Mouse (Mus musculus): ENCODE results near the gene Gm49711. TPM values are rescaled to one million over a fixed set of nuclear protein-coding genes. Genes with fewer than 3 reads are reported as not detected.
A peak's percentile ranks its signal among the peaks of the same experiment; 100 is the strongest.

Gene Gm49711
- 0.12 TPM in 1 of 2 replicates, not detected in the other for polyA plus RNA-seq (2012; rRNA removed)

DNA sequence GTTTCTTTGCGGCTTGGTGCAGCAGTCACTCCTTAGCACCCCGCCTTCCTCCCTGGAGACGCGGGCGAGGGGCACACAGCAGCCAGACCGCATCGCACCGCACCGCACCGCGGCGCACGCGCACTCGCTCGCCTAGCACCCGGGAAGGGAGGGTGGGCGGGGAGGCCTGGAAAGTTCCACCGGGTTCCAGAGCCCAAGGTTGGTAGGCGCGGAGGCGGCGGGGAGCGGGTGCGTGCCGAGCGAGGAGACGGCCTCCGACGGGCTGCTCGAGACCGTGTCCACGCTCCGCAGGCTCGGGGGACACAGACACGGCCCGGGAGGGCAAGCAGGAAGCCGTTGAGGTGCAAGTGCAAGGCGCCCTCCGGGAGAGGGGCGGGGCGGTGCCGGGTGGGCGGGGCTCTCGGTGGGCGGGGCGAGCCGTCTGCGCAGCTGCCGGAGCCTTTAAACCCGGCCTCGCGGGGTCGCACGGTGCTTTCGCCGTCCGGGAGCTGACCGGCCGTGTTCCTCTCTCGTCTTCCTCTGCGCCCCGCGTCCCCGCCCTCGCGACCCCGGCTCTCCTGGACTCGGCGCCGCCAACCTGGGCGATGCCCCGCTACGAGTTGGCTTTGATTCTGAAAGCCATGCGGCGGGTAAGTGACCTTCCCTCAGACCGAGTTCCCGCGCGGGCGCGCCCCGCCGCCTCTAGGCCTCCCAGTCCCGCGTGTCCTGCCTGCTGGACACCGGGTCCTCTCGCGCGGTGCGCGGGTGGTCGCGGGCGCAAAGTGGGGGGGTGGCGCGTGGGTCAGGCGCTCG is at the start of gene Gm49711, which contains the start of the genes Mrps6 and Slc5a3:
Gm49711 (plus strand) TSS at position 465 of the 792 bp plus-strand sequence.
Mrps6 (plus strand) TSS at position 419 of the 792 bp plus-strand sequence.
Slc5a3 (plus strand) TSS at position 471 of the 792 bp plus-strand sequence.
- TF ChIP-seq POLR2A (IDR thresholded peaks at IDR 0.05; ENCODE audit: low read depth, low read length), result peak; percentile 90
- no peak for TF ChIP-seq CTCF (IDR thresholded peaks at IDR 0.05; ENCODE audit: extremely low read depth, insufficient read depth, insufficient read length, insufficient replicate concordance)
- Histone ChIP-seq H3K27me3 (ENCODE audit: control insufficient read depth, insufficient read depth, low read length) (no peaks in the 10 kb centered on the region), H3K27ac (ENCODE audit: insufficient read depth, low read length) (peak within 1 kb of the TSS; percentile 90), H3K4me3 (ENCODE audit: extremely low read depth, insufficient read depth, insufficient read length) (peak within 1 kb of the TSS; percentile 97), H3K36me3 (ENCODE audit: control insufficient read depth, insufficient read depth, low read length) (no peaks in the 10 kb centered on the region), H3K4me1 (ENCODE audit: control insufficient read depth, insufficient read depth, insufficient read length) (peaks cover 10% of the 10 kb centered on the region; the same call in 1 of the 2 replicates)
- WGBS, result under 1% methylated on average over 92 of the region's 99 CpGs
- DNase-seq (ENCODE audit: low read depth in 1 of 2, low spot score in 2 of 2), result peak; percentile 60 to 77

GRCm38 (mm10) chr16:92009586-92009985 is 48.5 kb upstream of the Gm49711 start:
- no peak for DNase-seq (ENCODE audit: low read depth in 1 of 2, low spot score in 2 of 2)
- no peaks in the 10 kb centered on the region for H3K27me3 ChIP-seq (ENCODE audit: control insufficient read depth, insufficient read depth, low read length)
- 88% methylated on average over 2 of the region's 2 CpGs for WGBS
- no peak overlapping the region for H3K4me3 ChIP-seq (ENCODE audit: extremely low read depth, insufficient read depth, insufficient read length)
- H3K36me3 ChIP-seq (ENCODE audit: control insufficient read depth, insufficient read depth, low read length), result no peaks in the 10 kb centered on the region
- H3K27ac ChIP-seq (ENCODE audit: insufficient read depth, low read length), result no peak overlapping the region
- TF ChIP-seq POLR2A (IDR thresholded peaks at IDR 0.05; ENCODE audit: low read depth, low read length) (no peak), CTCF (IDR thresholded peaks at IDR 0.05; ENCODE audit: extremely low read depth, insufficient read depth, insufficient read length, insufficient replicate concordance) (no peak)
- no peaks in the 10 kb centered on the region for H3K4me1 ChIP-seq (ENCODE audit: control insufficient read depth, insufficient read depth, insufficient read length)

DNA sequence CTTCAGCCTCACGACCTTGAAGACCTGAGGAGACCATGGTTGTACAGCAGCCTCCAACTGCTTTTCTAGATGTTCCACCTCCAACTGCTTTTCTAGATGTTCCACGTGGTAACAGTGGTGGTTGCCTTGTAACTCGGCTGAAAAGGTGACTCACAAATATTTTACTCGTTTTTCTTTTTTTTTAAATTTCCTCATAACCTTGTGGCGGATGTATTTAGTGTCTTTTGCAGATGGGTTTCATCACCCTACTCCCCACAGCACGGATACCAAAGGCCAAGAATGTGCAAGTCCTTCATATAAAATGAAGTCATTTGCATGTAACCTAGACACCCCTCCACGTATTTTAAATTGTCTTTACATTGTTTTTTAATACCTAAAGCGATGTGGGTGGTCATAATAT is 41.3 kb upstream of the Gm49711 start:
- H3K27me3 ChIP-seq (ENCODE audit: control insufficient read depth, insufficient read depth, low read length), result no peaks in the 10 kb centered on the region
- 59% methylated on average over 8 of the region's 8 CpGs for WGBS
- no peaks in the 10 kb centered on the region for H3K36me3 ChIP-seq (ENCODE audit: control insufficient read depth, insufficient read depth, low read length)
- TF ChIP-seq POLR2A (IDR thresholded peaks at IDR 0.05; ENCODE audit: low read depth, low read length) (no peak), CTCF (IDR thresholded peaks at IDR 0.05; ENCODE audit: extremely low read depth, insufficient read depth, insufficient read length, insufficient replicate concordance) (no peak)
- H3K4me3 ChIP-seq (ENCODE audit: extremely low read depth, insufficient read depth, insufficient read length), result no peak overlapping the region
- no peak overlapping the region for H3K27ac ChIP-seq (ENCODE audit: insufficient read depth, low read length)
- no peak for DNase-seq (ENCODE audit: low read depth in 1 of 2, low spot score in 2 of 2)
- peaks cover 4% of the 10 kb centered on the region; the same call in 1 of the 2 replicates for H3K4me1 ChIP-seq (ENCODE audit: control insufficient read depth, insufficient read depth, insufficient read length)

GRCm38 (mm10) chr16:92019141-92020118 is 38.7 kb upstream of the Gm49711 start:
- Histone ChIP-seq H3K27ac (ENCODE audit: insufficient read depth, low read length) (peak overlapping the region; percentile 68), H3K4me1 (ENCODE audit: control insufficient read depth, insufficient read depth, insufficient read length) (peaks cover 4% of the 10 kb centered on the region; the same call in 1 of the 2 replicates), H3K36me3 (ENCODE audit: control insufficient read depth, insufficient read depth, low read length) (no peaks in the 10 kb centered on the region), H3K4me3 (ENCODE audit: extremely low read depth, insufficient read depth, insufficient read length) (peak overlapping the region; percentile 69), H3K27me3 (ENCODE audit: control insufficient read depth, insufficient read depth, low read length) (no peaks in the 10 kb centered on the region)
- 3% methylated on average over 26 of the region's 26 CpGs for WGBS
- peak in 1 of 2 experiments; percentile 37 for DNase-seq (ENCODE audit: low read depth in 1 of 2, low spot score in 2 of 2)
- no peak for TF ChIP-seq CTCF (IDR thresholded peaks at IDR 0.05; ENCODE audit: extremely low read depth, insufficient read depth, insufficient read length, insufficient replicate concordance)
- no peak for TF ChIP-seq POLR2A (IDR thresholded peaks at IDR 0.05; ENCODE audit: low read depth, low read length)

DNA sequence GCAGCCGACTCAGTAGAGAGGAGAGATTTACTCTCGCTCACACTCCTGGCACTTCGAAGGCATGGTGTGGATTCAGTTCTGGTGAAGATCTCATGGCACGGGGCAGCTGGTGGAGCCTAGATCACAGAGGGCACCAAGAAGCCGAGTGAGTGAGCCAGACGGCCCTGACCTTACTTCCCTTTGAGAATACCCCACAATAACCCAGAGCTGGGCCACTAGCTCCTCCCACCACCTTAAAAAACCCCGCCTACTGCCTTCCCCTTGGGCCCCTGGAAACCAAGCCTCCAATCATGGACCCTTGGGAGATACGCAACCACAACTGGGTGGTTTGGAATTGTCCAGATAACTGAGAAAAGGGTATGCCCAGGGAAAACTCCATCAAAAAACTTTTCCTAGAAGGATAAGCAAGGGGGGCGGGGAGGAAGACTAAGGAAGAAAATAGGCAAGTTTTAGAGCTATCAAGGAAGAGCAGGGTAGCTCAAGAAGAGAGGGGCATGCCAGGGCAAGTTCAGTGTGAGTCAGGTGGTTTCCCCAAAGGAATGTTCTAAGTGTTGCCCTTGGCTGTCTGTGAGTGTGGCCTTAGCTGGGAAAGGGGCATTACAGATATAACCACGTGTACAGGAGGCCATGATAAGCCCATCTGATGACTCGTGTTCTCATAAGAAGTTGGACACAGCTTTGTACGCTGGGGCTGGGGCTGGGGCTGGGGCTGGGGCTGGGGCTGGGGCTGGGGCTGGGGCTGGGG is 36.3 kb upstream of the Gm49711 start:
- Histone ChIP-seq H3K27ac (ENCODE audit: insufficient read depth, low read length) (no peak overlapping the region), H3K4me3 (ENCODE audit: extremely low read depth, insufficient read depth, insufficient read length) (no peak overlapping the region), H3K4me1 (ENCODE audit: control insufficient read depth, insufficient read depth, insufficient read length) (peaks cover 4% of the 10 kb centered on the region; the same call in 1 of the 2 replicates), H3K27me3 (ENCODE audit: control insufficient read depth, insufficient read depth, low read length) (no peaks in the 10 kb centered on the region), H3K36me3 (ENCODE audit: control insufficient read depth, insufficient read depth, low read length) (no peaks in the 10 kb centered on the region)
- DNase-seq (ENCODE audit: low read depth in 1 of 2, low spot score in 2 of 2), result no peak
- WGBS, result 72% methylated on average over 12 of the region's 12 CpGs
- TF ChIP-seq CTCF (IDR thresholded peaks at IDR 0.05; ENCODE audit: extremely low read depth, insufficient read depth, insufficient read length, insufficient replicate concordance) (no peak), POLR2A (IDR thresholded peaks at IDR 0.05; ENCODE audit: low read depth, low read length) (no peak)

Data from spleen, adult 2 months (tissue).